Mouse (Mus musculus) Patski (cell line): Measurements from ENCODE around the gene Bfar. TPM values are rescaled to one million over a fixed set of nuclear protein-coding genes. Genes with fewer than 3 reads are reported as not detected.
A peak's percentile ranks its signal among the peaks of the same experiment; 100 is the strongest.
"Not testable (repeated sequence)": the region's sequence is repeated elsewhere in the genome, so short reads cannot be mapped to it uniquely, and the experiment has no call there.

Source experiments
- ATAC-seq: fragments of 100-300 bp; one replicate; pipeline ENCODE4 v1.8.0; 2021
- CTCF ChIA-PET: fragments of 350-600 bp; sonication (Branson Sonifier 250); formaldehyde crosslinking; loops from one replicate; lab custom pipeline; 2022; ENCODE audit warnings: inconsistent platforms; lab: Charles Lee
- POLR2A ChIA-PET: fragments of 350-600 bp; sonication (Branson Sonifier 250); formaldehyde crosslinking; loops from one replicate; lab custom pipeline; 2022; ENCODE audit warnings: antibody characterized with exemption, inconsistent platforms; lab: Charles Lee
- DNase-seq: peaks from one replicate; pipeline ENCODE4 v3.0.0-alpha.2; 2011; ENCODE audit warnings: low read depth, low spot score
- H3K27me3 ChIP-seq: fragments of 371-371 bp; one replicate; pipeline ENCODE4 v1.5.1; 2021
- CTCF ChIP-seq: fragments of 100-300 bp; IDR thresholded peaks from one replicate; pipeline ENCODE4 v1.5.1; 2021
- in situ Hi-C: fragments of 300-500 bp; cut with MboI; formaldehyde crosslinking; loops from 3 replicates; pipeline ENCODE4 v1.11.1; 2018; ENCODE audit warnings: low pct_unique_long_range_greater_than_20kb, mixed read lengths
- polyA plus RNA-seq: library from polyadenylated mRNA; unstranded; gene quantifications from one replicate; pipeline ENCODE4 v1.2.3, GENCODE M21; 2021

Gene Bfar
- polyA plus RNA-seq, 1 experiment from 2014 or later, result 56.5 TPM

DNA sequence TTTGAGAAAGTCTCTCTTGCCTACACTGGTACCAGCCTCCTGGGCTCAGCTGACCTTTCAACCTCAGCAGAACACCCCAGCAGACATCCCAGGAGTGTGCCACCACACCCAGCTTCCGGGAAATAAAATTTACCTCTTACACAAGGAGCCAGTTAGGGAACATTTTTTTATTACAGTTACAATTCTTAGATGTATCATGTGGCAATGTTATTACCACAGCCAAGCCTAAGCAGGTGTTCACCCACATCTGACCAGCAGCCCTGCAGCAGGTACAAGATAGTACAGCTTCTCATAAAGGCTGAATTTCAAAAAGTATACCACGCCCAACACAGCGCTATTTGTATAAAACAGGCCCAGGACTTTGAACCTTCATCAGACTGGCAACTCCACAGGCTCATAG lies 43.3 kb downstream of the Bfar start:
- TF ChIP-seq CTCF, result no peak
- H3K27me3 ChIP-seq, result no peaks in the 10 kb centered on the region
- DNase-seq (no peak), ATAC-seq (no peak)
- ChIA-PET CTCF (interaction anchor here (1.2 to 1.6 kb wide), 2 partner anchors 9 to 19 kb away, joined by 3 to 5 read pairs; no protein-coding TSS in a partner anchor), POLR2A (no interaction called here)
- in situ Hi-C loops, result no loop called here

DNA sequence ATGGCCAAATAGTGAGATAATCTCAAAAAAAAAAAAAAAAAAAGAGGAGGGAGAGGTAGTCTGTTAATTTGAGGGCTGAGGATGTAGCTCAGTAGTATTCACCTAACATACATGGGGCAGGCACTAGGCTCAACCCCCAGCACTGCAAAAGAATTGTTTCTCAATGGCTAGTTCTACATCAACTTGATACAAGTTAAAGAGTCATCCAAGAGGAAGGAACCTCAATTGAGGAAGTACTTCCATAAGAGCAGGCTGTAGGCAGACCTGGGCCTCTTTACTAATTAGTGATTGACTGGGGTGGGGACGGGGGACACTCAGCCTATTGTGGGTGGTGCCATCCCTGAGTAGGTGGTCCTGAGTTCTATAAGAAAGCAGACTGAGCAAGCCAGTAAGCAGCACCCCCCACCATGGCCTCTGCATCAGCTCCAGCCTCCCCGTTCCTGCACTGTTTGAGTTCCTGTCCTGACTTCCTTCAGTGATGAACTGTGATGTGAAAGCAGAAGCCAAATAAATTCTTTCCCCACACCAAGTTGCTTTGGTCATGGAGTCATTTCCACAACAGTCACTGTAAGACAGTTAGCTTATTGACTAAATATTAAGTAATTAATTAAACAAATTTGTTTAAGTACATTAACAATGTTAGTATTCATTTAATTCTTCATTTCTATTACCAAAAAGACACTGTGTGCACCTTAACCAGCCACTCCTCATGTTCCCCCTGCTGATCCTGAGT lies 45.3 kb downstream of the Bfar start:
- in situ Hi-C loops, result no loop called here
- no peak for DNase-seq
- POLR2A ChIA-PET, result interaction anchor here (0.6 kb wide), 2 partner anchors 29 to 49 kb away, joined by 3 read pairs; partner anchors contain the start of gene Parn
- TF ChIP-seq CTCF, result no peak
- no peak for ATAC-seq
- CTCF ChIA-PET, result interaction anchor here (1.6 kb wide), 1 partner anchor 17 kb away, joined by 4 read pairs; no protein-coding TSS in a partner anchor
- no peaks in the 10 kb centered on the region for H3K27me3 ChIP-seq

DNA sequence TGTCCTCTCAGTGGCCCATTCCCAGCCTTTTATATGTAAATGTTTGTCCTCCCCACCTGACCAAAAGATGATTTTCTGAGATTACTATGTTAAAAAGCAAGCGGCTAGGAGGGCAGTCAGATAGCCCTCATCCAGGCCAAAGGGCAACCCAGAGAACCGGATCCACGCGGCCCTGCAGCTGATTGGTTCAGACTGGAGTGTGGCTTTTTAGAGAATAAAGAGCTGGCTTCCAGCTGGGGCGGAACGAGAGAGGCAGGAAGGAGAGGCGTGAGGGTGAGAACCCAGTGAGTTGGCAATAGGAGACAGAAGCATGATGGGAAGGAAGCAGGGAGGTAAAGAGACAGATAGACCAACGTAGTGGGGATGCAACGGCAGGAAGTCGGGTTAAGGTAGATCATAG lies 51.3 kb downstream of the Bfar start:
- no peaks in the 10 kb centered on the region for H3K27me3 ChIP-seq
- in situ Hi-C loops, result loop anchor here (10.0 kb wide), 1 partner anchor 188 kb away; no protein-coding TSS in a partner anchor
- ATAC-seq (no peak), DNase-seq (no peak)
- no peak for TF ChIP-seq CTCF
- CTCF ChIA-PET, result interaction anchor here (1.8 kb wide), 1 partner anchor 11 kb away, joined by 6 read pairs; no protein-coding TSS in a partner anchor
- POLR2A ChIA-PET, result no interaction called here

GRCm38 (mm10) chr16:13727811-13728335 lies 56.2 kb downstream of the Bfar start:
- ChIA-PET POLR2A (no interaction called here), CTCF (no interaction called here)
- in situ Hi-C loops, result loop anchor here (10.0 kb wide), 1 partner anchor 193 kb away; no protein-coding TSS in a partner anchor
- no peaks in the 10 kb centered on the region for H3K27me3 ChIP-seq
- ATAC-seq (no peak), DNase-seq (no peak)
- TF ChIP-seq CTCF, result no peak

- POLR2A ChIA-PET, result no interaction called here
- in situ Hi-C loops, result loop anchor here (10.0 kb wide), 1 partner anchor 195 kb away; no protein-coding TSS in a partner anchor
- DNase-seq (no peak), ATAC-seq (no peak)
- no peak for TF ChIP-seq CTCF
- no peaks in the 10 kb centered on the region for H3K27me3 ChIP-seq
- CTCF ChIA-PET, result no interaction called here
Measured at GRCm38 (mm10) chr16:13729428-13729827, 57.8 kb downstream of the Bfar start.

GRCm38 (mm10) chr16:13730285-13731255 lies 58.9 kb downstream of the Bfar start, which contains the start of gene Pla2g10:
Gene Pla2g10 (minus strand): TSS chr16:13730983.
- DNase-seq, result no peak
- in situ Hi-C loops, result loop anchor here (10.0 kb wide), 1 partner anchor 616 kb away; no protein-coding TSS in a partner anchor
- H3K27me3 ChIP-seq, result no peaks in the 10 kb centered on the region
- ATAC-seq, result no peak
- ChIA-PET CTCF (no interaction called here), POLR2A (no interaction called here)
- TF ChIP-seq CTCF, result no peak

- in situ Hi-C loops, result loop anchor here (10.0 kb wide), 1 partner anchor 618 kb away; no protein-coding TSS in a partner anchor
- no peak for DNase-seq
- TF ChIP-seq CTCF, result no peak
- no peaks in the 10 kb centered on the region for H3K27me3 ChIP-seq
- CTCF ChIA-PET, result interaction anchor here (1.3 to 2.4 kb wide), 4 partner anchors 9 to 199 kb away, joined by 5 to 9 read pairs (median 6); no protein-coding TSS in a partner anchor
- ATAC-seq, result no peak
- POLR2A ChIA-PET, result no interaction called here
Measured at GRCm38 (mm10) chr16:13732786-13733185, 61.1 kb downstream of the Bfar start.

- ChIA-PET POLR2A (interaction anchor here (0.7 kb wide), 1 partner anchor 62 kb away, joined by 3 read pairs; the partner anchor contains the start of genes 3110001I22Rik and Bfar), CTCF (interaction anchor here (0.6 to 2.4 kb wide), 12 partner anchors 10 to 199 kb away, joined by 3 to 9 read pairs (median 4); partner anchors contain the start of genes 3110001I22Rik and Bfar)
- DNase-seq, result no peak
- peak; percentile 60 for ATAC-seq
- TF ChIP-seq CTCF, result peak; percentile 91
- in situ Hi-C loops, result loop anchor here (10.0 kb wide), 1 partner anchor 619 kb away; no protein-coding TSS in a partner anchor
- H3K27me3 ChIP-seq, result no peaks in the 10 kb centered on the region
Measured at GRCm38 (mm10) chr16:13733518-13734137, 62.0 kb downstream of the Bfar start.

DNA sequence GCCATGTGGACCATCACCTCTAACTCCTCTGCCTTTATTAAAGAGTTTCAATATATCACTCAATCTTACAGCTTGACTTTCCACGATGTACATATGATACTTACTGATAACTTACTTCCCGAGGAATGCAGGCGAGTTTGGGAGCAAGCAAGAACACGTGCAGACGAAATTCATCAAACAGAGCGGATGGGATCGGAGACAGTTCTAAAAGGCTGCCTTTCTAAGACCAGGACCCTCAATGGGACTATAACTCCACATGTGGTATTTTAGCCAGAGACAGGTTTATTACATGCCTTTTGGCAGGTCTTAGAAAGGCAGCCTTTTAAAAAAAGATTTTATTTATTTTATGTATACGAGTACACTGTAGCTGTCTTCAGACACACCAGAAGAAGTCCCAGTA lies 64.3 kb downstream of the Bfar start:
- no peak for ATAC-seq
- POLR2A ChIA-PET, result no interaction called here

GRCm38 (mm10) chr16:13739044-13739443 lies 67.4 kb downstream of the Bfar start:
- H3K27me3 ChIP-seq, DNase-seq, CTCF ChIA-PET, ATAC-seq, POLR2A ChIA-PET: not testable (repeated sequence)
- in situ Hi-C loops, result loop anchor here (10.0 kb wide), 1 partner anchor 624 kb away; no protein-coding TSS in a partner anchor

More for the DNA sequence above, 64.3 kb downstream of the Bfar start:
- DNase-seq, result no peak
- TF ChIP-seq CTCF, result no peak
- H3K27me3 ChIP-seq, result no peaks in the 10 kb centered on the region
- CTCF ChIA-PET, result interaction anchor here (1.2 kb wide), 1 partner anchor 33 kb away, joined by 3 read pairs; no protein-coding TSS in a partner anchor
- in situ Hi-C loops, result loop anchor here (10.0 kb wide), 1 partner anchor 621 kb away; no protein-coding TSS in a partner anchor
